In genomic region chr6:28262198-28262621, GRCm38 (mm10) we compare ENCODE assay signal across 8 mouse cellular contexts.
DNase-seq lines count a peak whose midpoint lies in the region; ATAC-seq lines count a peak whose summit lies in the region.

No protein-coding gene starts in this region.

- H3K36me3 ChIP-seq in lung, embryonic 15.5 days: 0 out of 2 replicates have a peak, but pooled peaks cover 7% of the 10 kb centered on the region
- no peaks in the 10 kb centered on the region; the same call in 1 of the 2 replicates for H3K36me3 ChIP-seq in embryonic facial prominence, embryonic 11.5 days (replicated peaks; ENCODE audit: control insufficient read depth, insufficient read depth, low read depth, low read length)
- H3K36me3 ChIP-seq in midbrain, embryonic 13.5 days: peaks cover 7% of the 10 kb centered on the region; the same call in 1 of the 2 replicates

- H3K27ac ChIP-seq in lung, embryonic 15.5 days: peak overlapping the region; percentile 74
- no peak overlapping the region; the same call in 1 of the 2 replicates for H3K27ac ChIP-seq in embryonic facial prominence, embryonic 11.5 days (replicated peaks; ENCODE audit: low read depth, low read length)
- peak overlapping the region; percentile 83 for H3K27ac ChIP-seq in midbrain, embryonic 13.5 days

- no peaks in the 10 kb centered on the region for H3K27me3 ChIP-seq in lung, embryonic 15.5 days
- no peaks in the 10 kb centered on the region for H3K27me3 ChIP-seq in embryonic facial prominence, embryonic 11.5 days (ENCODE audit: control insufficient read depth, insufficient read depth, low read length)
- peaks cover 2% of the 10 kb centered on the region; the same call in 1 of the 2 replicates for H3K27me3 ChIP-seq in midbrain, embryonic 13.5 days

- H3K4me1 ChIP-seq in lung, embryonic 15.5 days: peaks cover 6% of the 10 kb centered on the region
- no peaks in the 10 kb centered on the region for H3K4me1 ChIP-seq in embryonic facial prominence, embryonic 11.5 days (ENCODE audit: control insufficient read depth, insufficient read depth, low read length)
- peaks cover 12% of the 10 kb centered on the region for H3K4me1 ChIP-seq in midbrain, embryonic 13.5 days (replicated peaks)

- H3K9ac ChIP-seq in lung, embryonic 15.5 days: peak overlapping the region; percentile 64
- peak overlapping the region; percentile 74 for H3K9ac ChIP-seq in embryonic facial prominence, embryonic 11.5 days (replicated peaks; ENCODE audit: low read length)
- peak overlapping the region; percentile 80 for H3K9ac ChIP-seq in midbrain, embryonic 13.5 days (replicated peaks)

- H3K9me3 ChIP-seq in lung, embryonic 15.5 days: no peaks in the 10 kb centered on the region
- no peaks in the 10 kb centered on the region for H3K9me3 ChIP-seq in embryonic facial prominence, embryonic 11.5 days (replicated peaks; ENCODE audit: control insufficient read depth, low read length)
- no peaks in the 10 kb centered on the region for H3K9me3 ChIP-seq in midbrain, embryonic 13.5 days

- H3K4me3 ChIP-seq in lung, embryonic 15.5 days: peak overlapping the region; percentile 93
- H3K4me3 ChIP-seq in embryonic facial prominence, embryonic 11.5 days (ENCODE audit: low read depth, low read length): peak overlapping the region; percentile 90
- peak overlapping the region; percentile 68 for H3K4me3 ChIP-seq in midbrain, embryonic 13.5 days (replicated peaks)

- ATAC-seq in lung, embryonic 15.5 days (ENCODE audit: borderline replicate concordance, extremely low read depth, low FRiP score, low TSS enrichment): peak; percentile 72
- ATAC-seq in embryonic facial prominence, embryonic 11.5 days (replicated peaks; ENCODE audit: insufficient number of reproducible peaks, low FRiP score, low TSS enrichment, low read depth): peak; percentile 61
- no peak; the same call in 1 of the 2 replicates for ATAC-seq in midbrain, embryonic 13.5 days

- H3K4me2 ChIP-seq in lung, embryonic 15.5 days: peak overlapping the region; percentile 89
- H3K4me2 ChIP-seq in embryonic facial prominence, embryonic 11.5 days (ENCODE audit: low read depth, low read length): peak overlapping the region; percentile 94
- peak overlapping the region; percentile 95 for H3K4me2 ChIP-seq in midbrain, embryonic 13.5 days (replicated peaks)

- no peak for DNase-seq in lung, postnatal 10 days
- DNase-seq in embryonic facial prominence, embryonic 11.5 days (ENCODE audit: low spot score): no peak
- peak; percentile 20 for DNase-seq in hindlimb bud, embryonic 11.5 days (ENCODE audit: extremely low spot score, low read depth, low spot score)
- no peak for DNase-seq in spleen, postnatal 4 days (ENCODE audit: low spot score in 2 of 2)
- DNase-seq in B cell, adult 2 months: no peak
- DNase-seq in retina, embryonic 14.5 days (ENCODE audit: low spot score): no peak

- WGBS in lung, embryonic 15.5 days: under 1% methylated on average over 29 of the region's 29 CpGs
- WGBS in embryonic facial prominence, embryonic 11.5 days: under 1% methylated on average over 29 of the region's 29 CpGs
- under 1% methylated on average over 28 of the region's 29 CpGs for WGBS in midbrain, embryonic 13.5 days
